Mouse (Mus musculus): Measurements from ENCODE around the gene Pde10a. TPM values are rescaled to one million over a fixed set of nuclear protein-coding genes. Genes with fewer than 3 reads are reported as not detected.

Pde10a gene
- polyA plus RNA-seq, 1 experiment from 2014 or later, result 1.3 TPM

GRCm38 (mm10) chr17:8592427-8593277 lies 67.5 kb downstream of the Pde10a start:
- Histone ChIP-seq H3K27ac (no peak overlapping the region), H3K36me3 (ENCODE audit: insufficient read depth, low read length) (no peaks in the 10 kb centered on the region), H3K4me2 (ENCODE audit: low read length) (peak overlapping the region; percentile 39; the same call in 1 of the 2 replicates), H3K4me3 (replicated peaks; ENCODE audit: low read depth, low read length) (no peak overlapping the region), H3K9me3 (replicated peaks; ENCODE audit: low read length) (no peaks in the 10 kb centered on the region), H3K27me3 (ENCODE audit: insufficient read depth, low read length) (no peaks in the 10 kb centered on the region), H3K9ac (ENCODE audit: low read depth, low read length) (no peak overlapping the region), H3K4me1 (replicated peaks; ENCODE audit: insufficient read depth, low read length) (no peaks in the 10 kb centered on the region)
- WGBS, result 16% methylated on average over 22 of the region's 22 CpGs
- TF ChIP-seq CTCF (IDR thresholded peaks at IDR 0.05; ENCODE audit: low read depth), result peak; percentile 95
- DNase-seq (ENCODE audit: low spot score), result peak; percentile 92
- ATAC-seq (replicated peaks; ENCODE audit: low FRiP score, low read depth), result peak; percentile 49

- WGBS, result 7% methylated on average over 7 of the region's 7 CpGs
- 0 out of 2 replicates have a peak, but pooled peaks have one; percentile 33 for ATAC-seq (replicated peaks; ENCODE audit: low FRiP score, low read depth)
These were observed 72.6 kb downstream of the Pde10a start for GRCm38 (mm10) chr17:8597790-8598189.

GRCm38 (mm10) chr17:8602976-8603375 lies 77.8 kb downstream of the Pde10a start:
- ATAC-seq (replicated peaks; ENCODE audit: low FRiP score, low read depth), result no peak
- Histone ChIP-seq H3K27ac (no peak overlapping the region), H3K9ac (ENCODE audit: low read depth, low read length) (no peak overlapping the region), H3K27me3 (ENCODE audit: insufficient read depth, low read length) (no peaks in the 10 kb centered on the region), H3K4me3 (replicated peaks; ENCODE audit: low read depth, low read length) (no peak overlapping the region), H3K9me3 (replicated peaks; ENCODE audit: low read length) (no peaks in the 10 kb centered on the region), H3K4me2 (ENCODE audit: low read length) (no peak overlapping the region), H3K4me1 (replicated peaks; ENCODE audit: insufficient read depth, low read length) (no peaks in the 10 kb centered on the region), H3K36me3 (ENCODE audit: insufficient read depth, low read length) (no peaks in the 10 kb centered on the region)
- WGBS, result 92% methylated on average over 3 of the region's 3 CpGs
- DNase-seq (ENCODE audit: low spot score), result no peak
- TF ChIP-seq CTCF (IDR thresholded peaks at IDR 0.05; ENCODE audit: low read depth), result no peak

More at GRCm38 (mm10) chr17:8597790-8598189, 72.6 kb downstream of the Pde10a start:
- H3K4me1 ChIP-seq (replicated peaks; ENCODE audit: insufficient read depth, low read length), result no peaks in the 10 kb centered on the region
- TF ChIP-seq CTCF (IDR thresholded peaks at IDR 0.05; ENCODE audit: low read depth), result peak; percentile 94
- H3K36me3 ChIP-seq (ENCODE audit: insufficient read depth, low read length), result no peaks in the 10 kb centered on the region
- H3K4me3 ChIP-seq (replicated peaks; ENCODE audit: low read depth, low read length), result no peak overlapping the region
- no peak overlapping the region for H3K27ac ChIP-seq
- H3K27me3 ChIP-seq (ENCODE audit: insufficient read depth, low read length), result no peaks in the 10 kb centered on the region
- peak; percentile 82 for DNase-seq (ENCODE audit: low spot score)
- H3K4me2 ChIP-seq (ENCODE audit: low read length), result no peak overlapping the region
- no peaks in the 10 kb centered on the region for H3K9me3 ChIP-seq (replicated peaks; ENCODE audit: low read length)
- H3K9ac ChIP-seq (ENCODE audit: low read depth, low read length), result no peak overlapping the region

GRCm38 (mm10) chr17:8605921-8606320 lies 80.7 kb downstream of the Pde10a start:
- Histone ChIP-seq H3K9me3 (replicated peaks; ENCODE audit: low read length) (no peaks in the 10 kb centered on the region), H3K36me3 (ENCODE audit: insufficient read depth, low read length) (no peaks in the 10 kb centered on the region), H3K4me1 (replicated peaks; ENCODE audit: insufficient read depth, low read length) (no peaks in the 10 kb centered on the region), H3K27ac (no peak overlapping the region), H3K4me2 (ENCODE audit: low read length) (no peak overlapping the region), H3K9ac (ENCODE audit: low read depth, low read length) (no peak overlapping the region), H3K4me3 (replicated peaks; ENCODE audit: low read depth, low read length) (no peak overlapping the region), H3K27me3 (ENCODE audit: insufficient read depth, low read length) (no peaks in the 10 kb centered on the region)
- DNase-seq (ENCODE audit: low spot score), result no peak
- no peak for ATAC-seq (replicated peaks; ENCODE audit: low FRiP score, low read depth)
- TF ChIP-seq CTCF (IDR thresholded peaks at IDR 0.05; ENCODE audit: low read depth), result no peak
- 82% methylated on average over 5 of the region's 5 CpGs for WGBS

GRCm38 (mm10) chr17:8606695-8607094 lies 81.5 kb downstream of the Pde10a start:
- no peak for DNase-seq (ENCODE audit: low spot score)
- H3K27me3 ChIP-seq (ENCODE audit: insufficient read depth, low read length), result no peaks in the 10 kb centered on the region
- TF ChIP-seq CTCF (IDR thresholded peaks at IDR 0.05; ENCODE audit: low read depth), result no peak
- no peaks in the 10 kb centered on the region for H3K9me3 ChIP-seq (replicated peaks; ENCODE audit: low read length)
- H3K4me3 ChIP-seq (replicated peaks; ENCODE audit: low read depth, low read length), result no peak overlapping the region
- no peak for ATAC-seq (replicated peaks; ENCODE audit: low FRiP score, low read depth)
- H3K9ac ChIP-seq (ENCODE audit: low read depth, low read length), result no peak overlapping the region
- WGBS, result 63% methylated on average over 3 of the region's 3 CpGs
- H3K4me1 ChIP-seq (replicated peaks; ENCODE audit: insufficient read depth, low read length), result no peaks in the 10 kb centered on the region
- H3K4me2 ChIP-seq (ENCODE audit: low read length), result no peak overlapping the region
- H3K27ac ChIP-seq, result no peak overlapping the region
- H3K36me3 ChIP-seq (ENCODE audit: insufficient read depth, low read length), result no peaks in the 10 kb centered on the region

- no peaks in the 10 kb centered on the region for H3K36me3 ChIP-seq (ENCODE audit: insufficient read depth, low read length)
- no peak overlapping the region for H3K4me3 ChIP-seq (replicated peaks; ENCODE audit: low read depth, low read length)
- ATAC-seq (replicated peaks; ENCODE audit: low FRiP score, low read depth) (no peak), DNase-seq (ENCODE audit: low spot score) (no peak)
- no peaks in the 10 kb centered on the region for H3K27me3 ChIP-seq (ENCODE audit: insufficient read depth, low read length)
- H3K9me3 ChIP-seq (replicated peaks; ENCODE audit: low read length), result no peaks in the 10 kb centered on the region
- H3K9ac ChIP-seq (ENCODE audit: low read depth, low read length), result no peak overlapping the region
- WGBS, result 75% methylated on average over 4 of the region's 4 CpGs
- no peak overlapping the region for H3K4me2 ChIP-seq (ENCODE audit: low read length)
- TF ChIP-seq CTCF (IDR thresholded peaks at IDR 0.05; ENCODE audit: low read depth), result no peak
- H3K4me1 ChIP-seq (replicated peaks; ENCODE audit: insufficient read depth, low read length), result no peaks in the 10 kb centered on the region
- H3K27ac ChIP-seq, result no peak overlapping the region
These were observed 86.7 kb downstream of the Pde10a start for GRCm38 (mm10) chr17:8611916-8612315.
